Mouse (Mus musculus) right cerebral cortex, adult 18-20 months (tissue): ENCODE measurements around the gene Nupr1.
A peak's percentile ranks its signal among the peaks of the same experiment; 100 is the strongest.

ENCODE experiments used
- DNase-seq: peaks from one replicate; pipeline ENCODE4 v3.0.0; 2022; ENCODE audit warnings: mixed read lengths

Nupr1 gene

DNA sequence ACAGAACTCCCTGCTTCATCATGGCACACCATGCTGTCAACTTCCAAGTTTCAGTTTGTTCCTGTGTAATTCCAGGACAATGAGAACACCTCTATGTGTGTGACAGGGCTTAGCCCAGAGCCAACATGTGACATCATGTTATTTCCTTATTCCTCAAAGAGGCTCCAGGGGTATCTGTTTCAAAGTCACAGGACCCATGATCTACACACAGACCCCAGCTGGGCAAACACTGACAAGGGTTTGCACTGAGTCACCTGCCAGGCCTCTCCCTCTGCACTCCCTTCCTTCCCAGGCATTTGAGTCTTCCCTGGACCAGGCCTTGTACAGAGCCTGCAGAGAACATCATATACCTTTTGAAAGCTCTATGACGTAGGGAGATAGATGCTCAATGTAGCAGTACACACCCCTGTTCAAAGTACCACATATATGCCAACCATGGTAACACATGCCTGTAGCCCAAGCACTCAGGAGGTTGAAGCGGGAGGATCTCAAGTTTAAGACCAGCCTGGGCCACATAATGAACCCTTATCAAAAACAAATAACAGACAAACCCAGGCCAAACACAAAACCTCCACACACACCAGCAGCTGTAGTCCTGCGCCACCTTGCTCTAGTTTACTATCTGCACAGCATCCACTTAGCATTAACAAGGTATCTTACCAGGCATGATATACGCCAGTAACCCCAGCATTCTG is at the start of gene Nupr1:
Nupr1 (minus strand) TSS at position 38 of the 695 bp plus-strand sequence.
- no peak for DNase-seq

DNA sequence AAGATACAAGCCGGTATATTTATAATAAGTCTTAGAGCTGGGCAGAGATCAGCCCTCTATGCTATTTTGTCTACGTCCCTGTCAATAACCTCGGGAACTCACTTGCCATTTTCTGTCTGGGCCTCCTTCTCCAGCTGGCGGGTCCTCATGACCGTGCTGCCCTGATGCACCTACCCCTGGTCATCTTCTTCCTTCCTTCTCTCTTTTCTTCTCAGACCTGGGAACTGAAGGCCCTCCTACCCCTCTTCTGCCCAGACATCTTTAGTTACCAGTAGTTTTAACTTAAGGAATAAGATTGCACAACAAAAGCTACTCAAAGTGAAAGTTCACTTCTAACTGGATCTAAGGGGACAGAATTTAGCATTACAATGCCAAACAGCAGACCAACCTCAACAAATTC is 49.0 kb upstream of the Nupr1 start:
- DNase-seq = no peak

DNA sequence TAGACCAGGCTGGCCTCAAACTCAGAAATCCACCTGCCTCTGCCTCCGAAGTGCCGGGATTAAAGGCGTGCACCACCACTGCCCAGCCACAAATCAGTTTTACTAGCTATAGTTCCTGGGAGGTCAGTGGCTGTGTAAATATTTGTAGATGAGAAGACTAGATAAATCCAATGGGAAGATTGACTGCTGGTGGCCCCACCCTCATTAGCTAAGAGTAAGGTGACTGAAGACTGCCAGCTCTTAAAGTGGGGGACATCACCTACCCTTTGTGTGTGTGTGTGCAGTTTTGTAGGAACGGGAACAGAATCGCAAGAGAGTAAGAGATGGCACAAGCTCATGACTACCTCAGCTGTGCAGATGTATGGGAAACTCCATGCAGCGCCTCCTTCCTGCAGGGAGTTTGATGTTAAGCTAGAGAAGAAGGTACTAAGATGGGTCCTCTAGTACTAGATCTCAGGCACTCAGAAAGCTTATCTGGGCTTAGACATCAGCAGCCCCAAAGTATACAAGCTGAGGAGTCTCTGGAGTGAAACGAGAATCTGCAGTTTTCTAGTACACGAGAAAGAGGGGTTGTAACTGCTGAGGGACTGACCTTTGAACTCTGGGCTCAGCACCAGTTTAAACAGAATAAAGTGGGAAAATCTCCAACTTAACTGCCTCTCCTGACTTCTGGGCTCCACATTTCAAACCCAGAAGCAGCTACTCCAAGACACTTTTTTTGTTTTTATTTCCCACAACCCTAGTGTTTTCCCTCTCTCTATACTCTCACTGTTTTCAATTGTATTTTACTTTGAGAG is 48.1 kb upstream of the Nupr1 start:
- DNase-seq = no peak

- no peak for DNase-seq
Measured at GRCm38 (mm10) chr7:126676631-126677220, 46.1 kb upstream of the Nupr1 start.

GRCm38 (mm10) chr7:126676207-126676606 is 45.5 kb upstream of the Nupr1 start, which contains the start of gene Sult1a1:
Gene Sult1a1, minus strand, starts transcription at chr7:126676432.
- DNase-seq = peak; percentile 48

DNA sequence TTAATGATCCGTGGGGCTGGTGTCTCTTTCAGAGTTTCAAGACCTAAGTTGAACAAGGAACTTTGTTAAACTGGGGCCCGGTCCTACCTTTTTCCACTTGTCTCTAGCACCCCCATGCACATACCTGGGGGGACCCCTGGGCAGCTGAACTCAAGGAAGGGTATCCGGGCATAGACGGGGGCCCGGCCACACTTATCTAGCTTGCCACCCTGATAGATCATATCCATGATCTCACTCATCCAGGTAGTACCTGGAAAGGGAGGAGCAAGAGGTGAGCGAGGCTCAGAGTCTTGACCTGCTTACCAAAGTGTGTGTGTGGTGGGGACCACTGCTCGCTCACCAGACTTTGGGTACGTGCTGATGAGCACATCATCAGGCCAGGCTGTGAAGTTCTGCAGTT is 44.4 kb upstream of the Nupr1 start:
- no peak for DNase-seq

GRCm38 (mm10) chr7:126672111-126672510 is 41.5 kb upstream of the Nupr1 start:
- DNase-seq = no peak

GRCm38 (mm10) chr7:126670152-126670551 is 39.5 kb upstream of the Nupr1 start:
- no peak for DNase-seq

DNA sequence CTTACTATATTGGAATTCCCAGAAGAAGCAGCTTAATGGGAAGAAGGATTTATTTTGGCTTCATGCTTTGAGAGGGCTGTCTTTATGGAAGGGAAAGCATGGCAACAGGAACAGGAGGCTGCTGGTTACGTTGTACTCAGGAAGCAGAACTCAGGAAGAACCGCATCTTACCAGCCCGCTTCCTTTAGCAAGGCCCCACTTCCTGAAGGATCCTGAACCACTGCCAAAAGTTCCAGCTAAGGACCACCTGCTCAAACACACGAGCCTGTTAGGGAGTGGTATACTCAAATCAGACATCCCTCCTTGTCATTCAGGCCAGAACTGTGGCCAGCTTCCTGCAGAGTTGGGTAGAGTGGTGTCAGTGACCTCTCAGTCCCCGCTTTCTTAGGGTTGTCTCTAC is 37.8 kb upstream of the Nupr1 start:
- no peak for DNase-seq

DNA sequence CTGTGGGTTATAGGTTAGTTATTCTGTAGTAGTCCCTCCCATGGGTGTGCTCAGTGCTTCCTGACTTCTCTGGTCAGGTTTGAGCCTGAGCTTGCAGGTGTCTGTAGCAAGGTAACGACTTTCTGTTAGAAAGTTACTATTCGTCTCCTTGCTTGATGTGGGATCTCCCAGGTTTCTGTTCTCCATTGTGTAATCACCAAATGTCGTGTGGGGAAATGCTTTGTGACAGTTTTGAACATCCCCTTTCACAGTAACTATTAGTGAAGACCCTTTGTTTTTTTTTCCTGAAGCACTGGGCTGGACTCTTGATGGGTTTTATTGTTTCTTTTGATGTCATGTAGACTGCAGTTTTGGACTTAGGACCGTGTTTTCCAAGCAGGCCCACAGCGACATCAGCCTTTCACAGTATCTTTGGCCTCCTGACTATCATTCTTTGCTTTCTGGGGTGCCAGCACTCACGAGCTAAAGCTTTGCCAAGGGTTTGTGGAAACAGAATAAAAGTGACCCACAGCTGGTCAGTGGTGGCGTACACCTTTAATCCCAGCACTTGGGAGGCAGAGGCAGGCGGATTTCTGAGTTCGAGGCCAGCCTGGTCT is 36.9 kb upstream of the Nupr1 start:
- no peak for DNase-seq

DNA sequence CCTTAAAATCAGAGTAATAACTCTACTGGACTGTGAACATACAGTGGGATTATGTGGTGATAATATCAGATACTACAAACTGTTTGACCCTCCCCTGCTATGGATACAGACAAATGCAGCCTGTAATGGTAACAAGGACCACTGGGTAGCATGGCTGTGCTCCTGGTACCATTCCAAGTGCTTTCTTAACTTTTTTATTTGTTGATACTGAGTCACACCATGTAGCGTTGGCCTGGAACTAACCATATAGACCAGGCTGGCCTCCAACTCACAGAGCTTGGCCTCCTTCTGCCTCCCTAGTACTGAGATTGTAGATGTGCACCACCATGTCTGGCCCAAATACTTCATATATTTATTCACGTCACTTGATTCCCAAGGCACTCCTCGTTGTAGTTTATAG is 34.6 kb upstream of the Nupr1 start:
- no peak for DNase-seq

- DNase-seq = no peak
Measured at GRCm38 (mm10) chr7:126663646-126664045, 33.0 kb upstream of the Nupr1 start.

- DNase-seq = no peak
Measured at GRCm38 (mm10) chr7:126659771-126660170, 29.1 kb upstream of the Nupr1 start.

- no peak for DNase-seq
Measured at GRCm38 (mm10) chr7:126657522-126657921, 26.9 kb upstream of the Nupr1 start.

- no peak for DNase-seq
Measured at GRCm38 (mm10) chr7:126655695-126656094, 25.0 kb upstream of the Nupr1 start.

DNA sequence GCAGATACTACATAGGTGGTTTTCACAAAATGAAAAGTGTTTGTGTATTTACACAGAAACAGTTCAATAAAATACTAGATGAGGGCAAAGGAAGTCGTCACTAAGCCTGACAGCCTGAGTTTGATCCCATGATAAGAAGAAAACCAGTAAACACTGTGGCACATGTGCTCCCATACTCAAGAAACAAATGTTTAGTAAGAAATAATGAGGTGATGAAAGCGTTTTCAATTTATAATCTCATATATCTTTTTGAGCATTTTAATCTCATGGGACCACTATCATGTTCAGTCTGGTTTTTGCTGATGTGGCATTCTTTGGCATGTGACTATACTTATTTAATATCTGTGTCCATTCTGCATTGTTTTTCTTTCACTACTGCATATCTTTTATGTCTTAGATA is 23.3 kb upstream of the Nupr1 start:
- no peak for DNase-seq

GRCm38 (mm10) chr7:126650852-126651251 is 20.2 kb upstream of the Nupr1 start:
- DNase-seq = no peak

DNA sequence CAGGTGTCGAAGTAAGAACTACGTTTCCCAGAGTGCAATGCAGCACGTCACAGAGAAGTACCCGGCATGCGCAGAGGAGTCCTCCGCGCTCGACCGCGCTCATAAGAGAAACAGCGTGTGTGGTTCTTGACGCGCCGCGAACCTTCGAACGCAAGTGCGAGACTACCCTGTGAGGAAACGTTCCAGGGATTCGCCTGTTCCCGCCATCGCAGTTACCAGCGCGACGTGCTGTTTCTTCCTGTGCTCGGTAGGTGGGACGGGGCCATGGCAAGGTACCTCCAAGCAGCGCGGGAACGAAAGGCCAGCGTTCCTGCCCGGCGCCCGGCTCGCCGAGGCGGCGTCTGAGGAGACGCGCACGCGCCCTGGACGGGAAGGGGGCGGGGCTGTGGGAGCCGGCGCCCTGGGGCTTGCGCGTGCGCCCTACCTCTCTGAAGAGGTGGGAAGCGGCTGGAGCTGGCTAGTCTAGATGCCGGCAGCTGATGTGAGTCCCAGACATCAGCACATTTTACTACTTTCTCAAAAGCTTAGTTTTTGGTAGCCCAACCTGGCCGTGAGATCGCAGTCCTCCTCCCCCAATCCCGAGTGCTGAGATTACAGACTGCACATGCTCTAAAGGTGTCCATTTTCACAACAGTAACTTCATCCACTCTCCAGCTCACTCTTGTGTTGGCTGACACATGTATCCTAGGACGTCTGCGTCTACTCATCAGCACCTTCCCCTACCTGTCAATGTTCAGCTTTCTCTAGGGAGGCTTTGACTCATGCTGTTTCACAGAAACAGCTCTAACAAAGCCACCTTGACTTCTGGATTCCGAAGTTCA is 18.8 kb upstream of the Nupr1 start, which contains the start of gene Sgf29:
Sgf29 (plus strand) TSS at position 79 of the 821 bp plus-strand sequence.
- DNase-seq = peak; percentile 94

GRCm38 (mm10) chr7:126648486-126648885 is 17.8 kb upstream of the Nupr1 start:
- DNase-seq = no peak

- no peak for DNase-seq
Measured at GRCm38 (mm10) chr7:126645708-126646107, 15.0 kb upstream of the Nupr1 start.

GRCm38 (mm10) chr7:126644914-126645313 is 14.3 kb upstream of the Nupr1 start:
- no peak for DNase-seq

DNA sequence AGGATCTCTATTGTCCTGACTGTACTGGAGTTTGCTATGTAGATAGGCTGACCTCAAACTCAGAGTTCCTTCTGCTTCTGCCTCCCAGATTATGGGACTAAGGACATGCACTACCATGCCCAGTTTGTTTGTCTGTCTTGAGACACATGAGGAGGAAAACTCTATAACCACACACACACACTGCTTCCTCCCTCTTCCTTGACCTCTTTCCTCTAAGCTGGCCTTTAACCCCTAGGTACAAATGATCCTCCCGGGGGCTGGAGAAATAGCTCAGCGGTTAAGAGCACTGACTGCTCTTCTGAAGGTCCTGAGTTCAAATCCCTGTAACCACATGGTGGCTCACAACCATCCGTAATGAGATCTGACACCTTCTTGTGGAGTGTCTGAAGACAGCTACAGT is 13.7 kb upstream of the Nupr1 start:
- DNase-seq = no peak

DNA sequence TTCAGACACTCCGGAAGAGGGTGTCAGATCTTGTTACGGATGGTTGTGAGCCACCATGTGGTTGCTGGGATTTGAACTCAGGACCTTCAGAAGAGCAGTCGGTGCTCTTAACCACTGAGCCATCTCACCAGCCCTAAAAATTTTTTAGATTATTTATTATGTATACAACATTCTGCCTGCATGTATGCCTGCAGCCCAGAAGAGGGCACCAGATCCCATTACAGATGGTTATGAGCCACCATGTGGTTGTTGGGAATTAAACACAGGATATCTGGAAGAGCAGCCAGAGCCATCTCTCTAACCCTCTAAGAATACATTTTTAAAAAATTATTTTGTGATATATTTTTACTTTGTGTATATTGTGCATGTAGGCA is 12.6 kb upstream of the Nupr1 start:
- DNase-seq = peak; percentile 16
